Mouse (Mus musculus) spleen, postnatal 4 days (tissue): ENCODE measurements around the gene 9330161L09Rik.
"Not testable (repeated sequence)": the region's sequence is repeated elsewhere in the genome, so short reads cannot be mapped to it uniquely, and the experiment has no call there.

Source experiments
- DNase-seq, 2 experiments: peaks; one replicate each; pipeline ENCODE4 v3.0.0; 2022; ENCODE audit warnings: low spot score in 2 of 2

Gene 9330161L09Rik

DNA sequence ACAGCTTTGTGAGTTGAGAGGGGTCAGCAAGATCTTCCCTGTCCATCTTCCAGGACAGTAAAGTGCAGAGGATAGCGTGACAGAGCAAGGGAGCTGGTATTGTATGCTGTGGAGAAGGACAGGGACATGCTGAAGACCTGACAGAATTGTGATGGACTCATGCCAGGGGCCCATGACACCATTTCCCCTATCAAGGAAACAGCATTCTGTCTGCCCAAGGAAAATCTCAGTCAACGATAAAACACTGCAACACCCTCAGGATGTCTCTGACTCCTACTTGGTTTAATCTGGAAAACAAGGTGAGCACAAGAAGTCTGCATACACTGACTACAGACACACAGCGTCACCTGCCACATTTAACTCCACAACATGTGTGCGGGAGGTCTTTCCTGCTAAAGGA, at the start of gene 9330161L09Rik:
Gene 9330161L09Rik (minus strand): TSS at position 101 of the 400 bp plus-strand sequence.
- no peak for DNase-seq

DNA sequence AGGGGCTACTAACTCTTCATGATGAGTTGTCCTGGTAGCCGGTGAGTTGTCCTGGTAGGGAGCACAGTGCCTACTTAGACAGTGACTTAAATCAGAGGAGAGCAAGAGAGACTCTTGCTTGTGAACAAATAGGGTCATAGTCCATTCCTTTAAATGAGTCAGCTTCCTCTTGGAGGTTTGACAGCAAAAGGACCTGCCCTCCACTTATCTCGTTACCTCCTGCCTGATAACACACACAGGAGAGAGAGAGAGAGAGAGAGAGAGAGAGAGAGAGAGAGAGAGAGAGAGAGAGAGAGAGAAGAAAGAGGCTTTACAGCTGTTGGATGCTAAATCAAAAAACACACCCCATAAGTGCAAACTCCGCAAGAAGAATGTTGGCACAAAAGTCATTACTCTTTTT, 49.5 kb upstream of the 9330161L09Rik start, which contains the start of gene Ifi27l2b:
Gene Ifi27l2b (minus strand): TSS at position 84 of the 400 bp plus-strand sequence.
- DNase-seq: no peak

DNA sequence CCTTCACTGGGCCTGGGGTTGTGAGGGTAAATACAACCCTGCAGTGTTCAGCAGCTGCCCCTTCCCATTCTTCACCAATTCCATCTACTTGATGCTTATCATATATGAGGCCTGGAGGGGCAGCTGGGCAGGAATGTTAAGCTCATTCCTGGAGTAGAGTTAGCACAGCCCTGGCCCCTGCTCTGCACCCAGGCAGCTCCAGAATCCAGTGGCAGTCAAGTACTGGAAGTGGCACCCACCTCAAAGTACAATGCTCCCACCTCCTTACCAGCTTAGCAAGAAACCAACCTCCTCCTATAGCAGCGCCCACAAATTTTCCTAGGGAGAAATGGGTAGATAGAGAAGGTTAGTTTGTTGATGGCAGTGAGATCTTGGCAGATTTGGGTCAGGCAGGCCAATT, 49.1 kb upstream of the 9330161L09Rik start:
- DNase-seq: not testable (repeated sequence)

DNA sequence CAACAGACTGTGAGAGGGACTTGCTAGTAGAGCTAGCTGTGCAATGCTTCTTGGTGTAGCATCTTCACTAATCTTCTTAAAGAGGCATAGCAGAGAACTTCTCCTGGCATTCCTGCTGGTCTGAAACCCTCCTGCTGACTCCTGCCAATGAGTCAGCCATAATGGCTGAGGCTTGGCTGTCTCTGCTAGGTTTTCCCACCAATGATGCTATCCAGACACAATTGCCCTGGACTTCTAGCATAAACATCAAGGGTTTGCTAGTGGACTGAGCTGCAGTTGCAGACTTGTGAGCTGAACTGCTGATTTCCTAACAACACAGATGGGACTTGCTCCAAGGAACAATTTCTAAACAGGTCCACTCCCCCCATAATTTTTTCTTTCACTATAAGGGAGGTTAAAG, 45.7 kb upstream of the 9330161L09Rik start:
- DNase-seq: no peak

DNA sequence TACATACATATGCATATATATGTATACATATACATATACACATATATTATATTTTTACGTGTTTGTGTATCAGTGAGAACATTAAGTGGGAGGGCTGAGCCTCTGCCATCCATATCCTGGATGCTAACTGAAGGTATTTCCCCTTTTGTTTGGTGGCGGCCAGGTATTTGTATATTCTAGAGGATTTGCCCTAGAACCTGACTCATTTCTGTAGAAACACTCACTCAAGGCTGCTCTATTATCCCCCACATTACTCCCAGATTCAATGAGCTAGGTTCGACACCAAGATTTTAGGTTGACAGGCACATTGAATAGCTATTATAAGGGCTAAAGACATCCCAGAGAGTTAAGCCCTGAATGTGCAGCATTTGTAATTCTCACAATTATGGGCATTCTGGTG, 37.4 kb upstream of the 9330161L09Rik start:
- DNase-seq: no peak

GRCm38 (mm10) chr12:103444261-103444660, 36.6 kb upstream of the 9330161L09Rik start:
- DNase-seq: not testable (repeated sequence)

GRCm38 (mm10) chr12:103443524-103443923, 35.9 kb upstream of the 9330161L09Rik start, which contains the start of gene Ifi27l2a:
Gene Ifi27l2a (minus strand): TSS chr12:103443680.
- no peak for DNase-seq

GRCm38 (mm10) chr12:103437601-103438000, 30.0 kb upstream of the 9330161L09Rik start:
- DNase-seq: no peak

DNA sequence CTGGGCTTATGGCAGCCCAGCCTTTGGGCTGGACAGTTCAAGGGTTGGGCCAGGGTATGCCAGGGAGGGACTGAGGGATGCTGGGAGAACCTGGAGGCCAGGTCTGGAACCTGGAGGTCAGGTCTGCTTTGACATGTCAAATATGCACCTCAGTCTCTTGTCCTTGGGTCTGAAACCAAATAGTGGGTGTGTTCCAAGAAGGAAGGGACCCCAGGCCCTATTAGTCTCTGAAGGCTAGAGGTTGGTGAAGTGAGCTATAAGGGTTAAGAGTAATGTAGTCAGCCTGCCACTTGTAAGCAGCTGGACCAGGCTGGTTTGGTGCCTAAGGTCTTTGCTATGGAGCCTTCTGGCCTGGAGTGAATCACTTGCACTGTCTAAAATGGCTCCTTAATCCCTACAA, 27.2 kb upstream of the 9330161L09Rik start:
- no peak for DNase-seq

- DNase-seq: peak in 1 of 2 experiments; percentile 40
These were observed 26.5 kb upstream of the 9330161L09Rik start, which contains the start of gene Ifi27 for GRCm38 (mm10) chr12:103433986-103434731. Gene Ifi27 (plus strand): TSS chr12:103434211.

DNA sequence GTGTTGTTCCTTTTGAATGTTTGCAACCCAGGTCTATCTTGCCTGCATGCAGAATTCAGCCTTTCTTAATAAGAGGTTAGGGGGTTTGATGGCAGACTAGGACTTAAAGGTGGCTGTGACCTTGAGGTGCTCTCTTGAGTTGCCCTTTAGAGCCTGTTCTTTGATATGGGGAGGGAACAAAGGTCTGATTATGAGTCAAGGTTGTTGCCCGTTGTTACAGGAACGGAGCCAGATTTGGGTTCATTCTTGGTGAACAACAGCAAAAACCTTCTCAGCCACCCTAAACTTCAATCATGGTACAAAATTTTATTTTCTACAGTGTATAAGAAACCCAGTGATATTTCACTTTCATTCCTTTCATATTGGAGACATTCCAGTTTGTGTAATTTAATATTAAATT, 25.8 kb upstream of the 9330161L09Rik start:
- DNase-seq: no peak

GRCm38 (mm10) chr12:103426710-103427109, 19.1 kb upstream of the 9330161L09Rik start:
- peak in 1 of 2 experiments; percentile 57 for DNase-seq

GRCm38 (mm10) chr12:103425729-103426470, 18.3 kb upstream of the 9330161L09Rik start, which contains the start of gene Ddx24:
Gene Ddx24 (minus strand): TSS chr12:103425830.
- peak; percentile 96 to 97 for DNase-seq

- DNase-seq: no peak
These were observed 17.6 kb upstream of the 9330161L09Rik start for GRCm38 (mm10) chr12:103425016-103425728.

DNA sequence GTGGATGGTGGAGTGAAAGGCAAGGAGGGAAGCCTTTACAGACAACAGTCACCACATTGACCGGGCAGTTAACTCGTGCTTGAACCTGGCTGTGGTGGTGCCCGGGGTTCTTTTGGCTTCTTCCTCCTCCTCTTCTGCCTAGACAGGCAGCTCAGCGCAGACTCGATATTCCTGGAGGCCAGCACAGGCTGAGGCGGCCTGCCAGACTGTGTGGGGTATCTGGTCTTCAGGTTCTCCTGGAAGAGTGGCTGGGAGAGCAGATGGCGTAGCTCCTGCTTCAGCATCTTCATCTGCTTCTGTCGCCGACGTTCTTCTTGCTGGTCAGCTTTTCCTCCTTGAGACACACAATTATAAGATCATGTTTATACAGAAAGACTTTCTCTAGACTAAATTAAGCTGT, 524 bp upstream of the 9330161L09Rik start:
- no peak for DNase-seq

DNA sequence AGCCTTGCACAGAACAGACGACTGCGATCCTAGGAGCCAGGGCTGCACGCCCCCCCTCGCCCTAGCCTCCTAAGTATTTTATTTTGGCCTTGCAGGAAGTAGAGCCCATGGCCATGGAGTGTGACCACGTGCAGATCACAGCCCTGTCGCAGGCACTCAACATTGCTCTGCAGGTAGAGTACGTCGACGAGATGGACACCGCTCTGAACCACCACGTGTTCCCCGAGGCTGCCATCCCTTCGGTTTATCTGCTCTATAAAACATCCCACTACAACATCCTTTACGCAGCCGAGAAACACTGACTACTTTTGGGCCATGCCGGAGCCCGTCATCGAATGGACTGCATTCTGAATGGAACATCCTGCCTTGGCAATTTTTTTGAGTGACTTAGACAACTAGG, 3.5 kb downstream of the 9330161L09Rik start:
- no peak for DNase-seq

GRCm38 (mm10) chr12:103396751-103397150, 10.9 kb downstream of the 9330161L09Rik start:
- DNase-seq: no peak

GRCm38 (mm10) chr12:103395486-103396275, 11.9 kb downstream of the 9330161L09Rik start:
- DNase-seq: no peak

DNA sequence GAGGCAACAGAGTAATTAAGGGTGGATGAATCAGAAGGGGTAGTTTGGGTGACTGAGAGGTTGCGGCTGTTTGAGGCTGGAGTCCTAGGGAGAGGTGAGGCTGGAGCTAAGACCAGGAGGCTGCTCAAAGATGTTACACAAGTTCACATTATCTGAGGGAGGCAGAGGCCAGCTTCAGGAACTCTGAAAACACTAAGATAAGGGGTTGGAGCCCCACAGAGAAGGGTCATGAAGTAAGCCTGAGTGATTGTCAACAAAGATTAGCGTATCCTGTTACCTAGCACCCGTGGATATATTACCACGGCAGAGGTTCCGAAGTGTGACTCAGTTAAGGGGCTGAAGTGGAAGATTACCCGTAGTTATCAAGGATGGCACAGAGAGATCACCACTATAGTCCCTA, 14.1 kb downstream of the 9330161L09Rik start:
- peak in 1 of 2 experiments; percentile 55 for DNase-seq

DNA sequence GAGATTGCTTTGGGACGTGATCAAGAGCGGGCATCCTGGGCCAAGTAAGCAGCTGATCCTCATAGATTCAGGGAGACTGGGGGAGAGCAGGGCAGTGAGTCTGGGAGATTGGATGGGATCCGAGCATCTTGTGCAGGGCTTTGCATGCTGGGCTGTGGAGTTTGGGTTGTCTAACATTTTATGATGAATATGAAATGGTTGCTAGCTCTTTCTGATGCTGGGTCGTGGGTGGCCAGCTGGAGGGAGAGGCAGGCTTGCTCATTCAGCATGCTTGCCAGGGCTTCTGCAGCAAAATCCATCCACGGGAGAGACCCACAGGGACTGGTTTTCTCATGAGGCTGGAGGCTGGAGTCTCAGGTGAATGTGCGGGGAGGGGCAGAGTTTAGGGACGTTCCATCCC, 16.5 kb downstream of the 9330161L09Rik start:
- no peak for DNase-seq

GRCm38 (mm10) chr12:103389982-103390381, 17.6 kb downstream of the 9330161L09Rik start:
- no peak for DNase-seq
